Mouse (Mus musculus) liver, embryonic 13.5 days (tissue): ENCODE data around the gene Shroom3. TPM values are rescaled to one million over a fixed set of nuclear protein-coding genes. Genes with fewer than 3 reads are reported as not detected.
A peak's percentile ranks its signal among the peaks of the same experiment; 100 is the strongest.

ENCODE experiments used
- ATAC-seq: fragments of 200-750 bp; cut with Nextera tagmentation; 2 replicates; pipeline ENCODE4 v1.8.0; 2017; ENCODE audit warnings: low read depth, mild to moderate bottlenecking, moderate number of reproducible peaks, moderate library complexity
- DNase-seq: peaks from one replicate; pipeline ENCODE4 v3.0.0; 2022
- H3K27ac ChIP-seq: fragments of 300-500 bp; sonication (generic); 2 replicates; pipeline ENCODE4 v1.5.1; 2015; ENCODE audit warnings: moderate library complexity, mild to moderate bottlenecking, inconsistent platforms
- H3K27me3 ChIP-seq: fragments of 300-500 bp; sonication (generic); 2 replicates; pipeline ENCODE4 v1.6.1; 2015; ENCODE audit warnings: mild to moderate bottlenecking, inconsistent platforms
- H3K36me3 ChIP-seq: fragments of 300-500 bp; sonication (generic); 2 replicates; pipeline ENCODE4 v1.6.1; 2015; ENCODE audit warnings: mild to moderate bottlenecking, inconsistent platforms
- H3K4me1 ChIP-seq: fragments of 300-500 bp; sonication (generic); replicated peaks from 2 replicates; pipeline ENCODE4 v1.6.1; 2015; ENCODE audit warnings: inconsistent platforms
- H3K4me2 ChIP-seq: fragments of 300-500 bp; sonication (generic); 2 replicates; pipeline ENCODE4 v1.6.1; 2015; ENCODE audit warnings: inconsistent platforms, mild to moderate bottlenecking, moderate library complexity
- H3K4me3 ChIP-seq: fragments of 300-500 bp; sonication (generic); replicated peaks from 2 replicates; pipeline ENCODE4 v1.5.1; 2015; ENCODE audit warnings: mild to moderate bottlenecking, inconsistent platforms
- H3K9ac ChIP-seq: fragments of 300-500 bp; sonication (generic); 2 replicates; pipeline ENCODE4 v1.6.1; 2015; ENCODE audit warnings: mild to moderate bottlenecking, inconsistent platforms
- H3K9me3 ChIP-seq: fragments of 300-500 bp; sonication (generic); replicated peaks from 2 replicates; pipeline ENCODE4 v1.6.1; 2016; ENCODE audit warnings: inconsistent platforms
- WGBS: fragments of 180-500 bp; shearing (Covaris S2); methylation state at CpG from one replicate; pipeline ENCODE4 v1.1.7; 2015; ENCODE audit not compliant: insufficient replicate concordance; 5-methylcytosine and 5-hydroxymethylcytosine counted together
- microRNA counts: library from miRNA; unstranded; fragments of <30 nt; microRNA quantifications from one replicate; lab custom pipeline; 2016
- microRNA-seq: library from miRNA; unstranded; fragments of <30 nt; microRNA quantifications from one replicate; pipeline ENCODE4, GENCODE M21; 2016
- polyA plus RNA-seq: library from polyadenylated mRNA; unstranded; fragments of >200 nt; fragmentation: Nextera tagmentation; extraction: Ambion mirVana; gene quantifications from 2 replicates; pipeline ENCODE4 v1.2.1, GENCODE M21; 2015

The Shroom3 gene
- polyA plus RNA-seq, 1 experiment from 2014 or later = 0.20 TPM

DNA sequence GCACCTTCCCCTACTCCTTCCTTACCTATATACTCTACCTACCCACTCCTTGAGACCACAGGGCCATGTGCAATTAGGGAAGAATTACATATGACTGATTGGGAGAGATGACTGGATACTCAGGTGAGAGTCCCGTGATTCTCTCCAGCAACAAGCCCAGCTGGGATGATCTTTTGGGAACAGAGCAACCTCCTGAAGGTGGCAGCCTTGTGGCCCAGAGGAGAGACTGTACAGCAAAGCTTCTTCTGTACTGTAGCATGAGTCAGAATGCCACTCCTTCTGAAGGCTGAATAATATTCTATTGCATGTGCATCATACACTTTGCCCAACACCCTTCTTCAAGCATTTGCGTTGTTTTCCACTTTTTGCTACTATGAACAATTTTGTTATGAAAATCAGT, 319.4 kb downstream of the Shroom3 start:
- WGBS = 69% methylated on average over 2 of the region's 2 CpGs
- H3K36me3 ChIP-seq = no peaks in the 10 kb centered on the region
- no peak overlapping the region for H3K4me2 ChIP-seq
- H3K27me3 ChIP-seq = peaks cover 8% of the 10 kb centered on the region; the same call in 1 of the 2 replicates
- ATAC-seq = no peak
- H3K4me3 ChIP-seq = no peak overlapping the region
- H3K9ac ChIP-seq = no peak overlapping the region
- H3K27ac ChIP-seq = no peak overlapping the region
- H3K9me3 ChIP-seq = no peaks in the 10 kb centered on the region
- DNase-seq = no peak
- 0 out of 2 replicates have a peak, but pooled peaks cover 17% of the 10 kb centered on the region for H3K4me1 ChIP-seq

DNA sequence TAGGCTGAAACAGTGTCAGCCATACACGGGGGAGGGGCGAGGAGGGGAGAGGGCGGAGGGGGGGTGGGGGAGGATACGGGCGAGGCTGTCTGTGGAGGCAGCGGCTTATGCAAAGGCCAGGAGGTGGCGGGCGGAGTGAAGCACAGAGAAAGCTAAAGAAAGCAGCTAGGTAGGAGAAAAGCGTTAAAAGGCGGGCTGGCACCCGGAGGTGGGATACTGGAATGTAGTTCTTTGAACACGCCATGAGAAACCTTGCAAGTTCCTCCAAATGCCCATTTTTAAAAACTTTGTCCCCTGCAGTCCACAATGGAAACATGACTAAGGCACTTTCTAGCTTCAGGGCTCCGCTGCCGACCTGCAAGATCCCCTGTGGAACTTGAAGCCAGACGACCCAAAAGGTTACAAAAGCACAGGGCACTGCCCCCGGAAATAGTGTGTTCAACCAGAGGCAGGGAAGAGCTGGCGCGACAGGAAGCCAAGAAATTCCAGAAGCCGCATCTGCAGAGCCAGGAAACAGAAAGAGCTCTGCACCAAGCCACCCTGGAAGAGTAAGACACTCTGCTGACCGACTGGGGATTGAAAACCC, 322.1 kb downstream of the Shroom3 start:
- 0 out of 2 replicates have a peak, but pooled peaks cover 13% of the 10 kb centered on the region for H3K4me1 ChIP-seq
- peak overlapping the region; percentile 45 for H3K4me2 ChIP-seq
- 0 out of 2 replicates have a peak overlapping the region, but pooled peaks have one; percentile 30 for H3K9ac ChIP-seq
- no peaks in the 10 kb centered on the region for H3K9me3 ChIP-seq
- peak overlapping the region; percentile 24 for H3K4me3 ChIP-seq
- peak overlapping the region; percentile 62; the same call in 1 of the 2 replicates for H3K27ac ChIP-seq
- no peak for DNase-seq
- ATAC-seq = 0 out of 2 replicates have a peak, but pooled peaks have one; percentile 10
- 3% methylated on average over 20 of the region's 20 CpGs for WGBS
- peaks cover 8% of the 10 kb centered on the region; the same call in 1 of the 2 replicates for H3K27me3 ChIP-seq
- H3K36me3 ChIP-seq = no peaks in the 10 kb centered on the region

DNA sequence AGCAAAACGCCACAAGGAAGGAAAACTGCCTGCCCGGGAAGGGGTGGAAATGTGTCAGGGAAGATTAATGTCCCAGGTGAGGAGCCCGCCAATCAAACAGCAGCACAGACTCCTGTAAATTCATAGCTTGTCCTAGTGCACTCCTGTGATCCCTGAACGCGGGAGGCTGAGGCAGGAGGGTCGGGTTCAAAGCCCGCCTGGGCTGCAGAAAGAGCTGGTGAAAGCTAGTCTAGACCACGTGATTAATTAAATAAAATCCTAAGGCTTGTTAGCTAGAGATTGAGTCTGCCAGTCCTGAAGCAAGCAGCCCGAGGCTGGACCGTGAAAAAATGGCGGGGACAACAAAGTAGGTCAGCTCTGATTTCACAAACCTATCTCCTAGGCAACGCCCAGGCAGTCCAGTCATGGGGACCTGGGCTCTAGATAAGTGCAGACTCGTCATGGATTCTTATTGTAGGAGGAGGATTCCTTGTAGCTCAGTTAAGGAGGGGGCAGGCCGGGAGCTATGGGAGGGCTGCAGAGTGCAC, 322.6 kb downstream of the Shroom3 start:
- DNase-seq (no peak), ATAC-seq (peak; percentile 53)
- peaks cover 8% of the 10 kb centered on the region; the same call in 1 of the 2 replicates for H3K27me3 ChIP-seq
- 0 out of 2 replicates have a peak, but pooled peaks cover 11% of the 10 kb centered on the region for H3K4me1 ChIP-seq
- 17% methylated on average over 14 of the region's 14 CpGs for WGBS
- H3K27ac ChIP-seq = peak overlapping the region; percentile 62; the same call in 1 of the 2 replicates
- H3K9ac ChIP-seq = 0 out of 2 replicates have a peak overlapping the region, but pooled peaks have one; percentile 30
- no peaks in the 10 kb centered on the region for H3K9me3 ChIP-seq
- peak overlapping the region; percentile 45 for H3K4me2 ChIP-seq
- no peaks in the 10 kb centered on the region for H3K36me3 ChIP-seq
- peak overlapping the region; percentile 24 for H3K4me3 ChIP-seq

DNA sequence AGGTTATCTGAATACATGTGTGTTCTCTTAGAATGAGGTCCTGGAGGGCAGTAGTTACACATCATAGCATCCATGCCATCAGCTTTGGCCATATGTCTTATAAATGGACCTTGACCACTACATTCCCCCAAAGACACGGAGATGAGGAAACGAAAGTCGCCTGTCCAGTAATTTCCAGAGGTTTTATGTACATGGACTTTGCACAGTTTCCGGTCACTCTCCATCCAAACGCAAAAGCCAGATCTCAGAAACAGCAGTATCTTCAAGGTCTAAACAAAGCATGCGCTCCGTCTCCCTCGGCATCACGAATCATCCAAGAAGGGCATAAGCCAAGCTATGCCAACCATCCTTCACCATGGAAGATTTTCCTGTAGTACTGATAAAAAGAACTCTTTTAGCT, 325.0 kb downstream of the Shroom3 start:
- Histone ChIP-seq H3K27ac (no peak overlapping the region), H3K9me3 (no peaks in the 10 kb centered on the region), H3K9ac (no peak overlapping the region), H3K27me3 (peaks cover 8% of the 10 kb centered on the region; the same call in 1 of the 2 replicates), H3K36me3 (no peaks in the 10 kb centered on the region), H3K4me3 (no peak overlapping the region), H3K4me1 (0 out of 2 replicates have a peak, but pooled peaks cover 7% of the 10 kb centered on the region), H3K4me2 (no peak overlapping the region)
- WGBS = 72% methylated on average over 9 of the region's 9 CpGs
- no peak for DNase-seq
- no peak for ATAC-seq

MicroRNAs encoded within 50 kb of the gene (microRNA counts, 519-probe panel; counts per million panel counts)
- microRNA mmu-miR-1961 (lab: Ali Mortazavi, UCI) = 114 counts per million

Small RNA genes lying within 50 kb of the gene (microRNA-seq; reads per million reads assigned to microRNA genes)
- gene Mir1961 = not detected

Other genes with a start within 250 kb of the Shroom3 start
- 39.6 and 45.0 TPM in 2 replicates for gene Nup54, start 248.2 kb upstream of the Shroom3 start, polyA plus RNA-seq
- 5.1 and 5.7 TPM in 2 replicates for gene Scarb2, start 176.6 kb upstream of the Shroom3 start, polyA plus RNA-seq
- 1.3 and 1.6 TPM in 2 replicates for gene Fam47e, start 128.4 kb upstream of the Shroom3 start, polyA plus RNA-seq
- gene Stbd1, start 80.4 kb upstream of the Shroom3 start, polyA plus RNA-seq = 5.1 and 6.6 TPM in 2 replicates
- 0.06 and 0.13 TPM in 2 replicates for gene Ccdc158, start 8.2 kb upstream of the Shroom3 start, polyA plus RNA-seq